Mouse (Mus musculus): Measurements from ENCODE around the gene Aaed1.

DNA sequence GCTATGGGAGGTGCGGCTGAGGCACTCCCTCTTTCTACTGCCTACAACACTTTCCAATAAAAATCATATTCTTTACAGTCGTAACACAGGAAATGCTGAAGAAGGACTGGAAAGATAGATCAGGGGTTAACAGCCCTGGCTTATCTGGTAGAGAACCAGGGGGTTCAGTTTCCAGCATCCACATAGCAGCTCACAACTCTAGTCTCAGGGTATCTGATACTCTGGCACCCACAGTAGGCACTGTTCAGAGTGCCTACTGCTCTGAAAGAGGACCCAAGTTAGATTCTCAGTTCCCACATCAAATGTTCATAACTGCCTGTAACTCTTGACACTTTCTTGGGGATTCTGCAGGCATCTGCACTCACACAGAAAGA, 393 bp upstream of the Aaed1 start:
- no peak for TF ChIP-seq POLR2A (IDR thresholded peaks at IDR 0.05; ENCODE audit: insufficient read depth, low read length)
- no peak for TF ChIP-seq CTCF (IDR thresholded peaks at IDR 0.05; ENCODE audit: low read depth, low read length)
- no peak for TF ChIP-seq EP300 (IDR thresholded peaks at IDR 0.05; ENCODE audit: insufficient read depth, low read depth, low read length)
